Mouse (Mus musculus): Measurements from ENCODE around the gene Dnhd1.

DNA sequence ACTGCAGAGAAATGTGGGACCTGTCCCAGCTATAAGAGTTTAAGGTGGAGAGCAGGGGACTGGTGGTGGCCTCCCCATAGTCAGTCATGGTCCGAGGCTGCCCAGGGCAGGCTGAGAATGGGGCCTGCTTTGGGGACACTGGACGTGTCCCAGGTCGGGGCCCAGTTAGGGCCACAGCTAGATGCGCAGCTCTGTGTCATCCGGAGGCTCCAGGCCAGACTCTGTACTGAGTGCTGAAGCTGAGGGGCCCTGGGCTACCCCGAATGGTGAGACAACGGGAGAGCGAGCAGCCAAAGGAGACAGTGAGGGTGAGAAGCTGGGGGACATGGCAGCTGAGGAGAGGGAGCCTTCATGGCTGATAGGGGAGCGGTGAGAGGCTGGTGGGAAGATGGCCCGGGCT is 102.7 kb downstream of the Dnhd1 start:
- TF ChIP-seq CTCF (IDR thresholded peaks at IDR 0.05; ENCODE audit: extremely low read depth, insufficient read depth, insufficient read length, insufficient replicate concordance) (no peak), POLR2A (IDR thresholded peaks at IDR 0.05; ENCODE audit: low read depth, low read length) (no peak)
